Mouse (Mus musculus) right cerebral cortex, postnatal 25 days (tissue): ENCODE data around the gene Def6.
A peak's percentile ranks its signal among the peaks of the same experiment; 100 is the strongest.
"Not testable (repeated sequence)": the region's sequence is repeated elsewhere in the genome, so short reads cannot be mapped to it uniquely, and the experiment has no call there.

Experiments used
- DNase-seq: peaks from one replicate; pipeline ENCODE4 v3.0.0; 2022

Def6 gene

GRCm38 (mm10) chr17:28209457-28210110 lies 2.0 kb downstream of the Def6 start:
- no peak for DNase-seq

GRCm38 (mm10) chr17:28211921-28212341 lies 4.4 kb downstream of the Def6 start:
- no peak for DNase-seq

- no peak for DNase-seq
Measured at GRCm38 (mm10) chr17:28212391-28212790, 4.8 kb downstream of the Def6 start.

GRCm38 (mm10) chr17:28213236-28213635 lies 5.7 kb downstream of the Def6 start:
- no peak for DNase-seq

- DNase-seq, result no peak
Measured at GRCm38 (mm10) chr17:28216791-28217190, 9.2 kb downstream of the Def6 start.

GRCm38 (mm10) chr17:28217721-28218649 lies 10.4 kb downstream of the Def6 start:
- DNase-seq, result no peak

GRCm38 (mm10) chr17:28222463-28222862 lies 14.9 kb downstream of the Def6 start:
- DNase-seq, result not testable (repeated sequence)

GRCm38 (mm10) chr17:28223561-28224391 lies 16.2 kb downstream of the Def6 start:
- DNase-seq, result peak; percentile 85

GRCm38 (mm10) chr17:28224615-28225014 lies 17.0 kb downstream of the Def6 start:
- DNase-seq, result no peak

GRCm38 (mm10) chr17:28226014-28226413 lies 18.4 kb downstream of the Def6 start:
- peak; percentile 92 for DNase-seq

- DNase-seq, result no peak
Measured at GRCm38 (mm10) chr17:28230486-28230885, 22.9 kb downstream of the Def6 start.

GRCm38 (mm10) chr17:28231026-28231736 lies 23.6 kb downstream of the Def6 start:
- DNase-seq, result no peak

GRCm38 (mm10) chr17:28232475-28233060 lies 25.0 kb downstream of the Def6 start, which contains the start of gene Ppard:
Ppard (plus strand) TSS chr17:28232700.
- DNase-seq, result peak; percentile 97

- DNase-seq, result no peak
Measured at GRCm38 (mm10) chr17:28233091-28233731, 25.6 kb downstream of the Def6 start.

- no peak for DNase-seq
Measured at GRCm38 (mm10) chr17:28234641-28235040, 27.1 kb downstream of the Def6 start.

GRCm38 (mm10) chr17:28235982-28236635 lies 28.5 kb downstream of the Def6 start:
- no peak for DNase-seq

GRCm38 (mm10) chr17:28236636-28237015 lies 29.0 kb downstream of the Def6 start:
- no peak for DNase-seq

GRCm38 (mm10) chr17:28237362-28237761 lies 29.8 kb downstream of the Def6 start:
- no peak for DNase-seq

- no peak for DNase-seq
Measured at GRCm38 (mm10) chr17:28237874-28238273, 30.3 kb downstream of the Def6 start.

- no peak for DNase-seq
Measured at GRCm38 (mm10) chr17:28240846-28241245, 33.3 kb downstream of the Def6 start.

GRCm38 (mm10) chr17:28242296-28242695 lies 34.7 kb downstream of the Def6 start:
- no peak for DNase-seq
